Mouse (Mus musculus) frontal cortex, adult (tissue): ENCODE measurements at regions not wholly inside any gene's neighbourhood (a gene's known extent, or its start where the extent isn't known, plus 50 kb on each side); places are given as distances from the start of the nearest gene placed in this dataset.

Experiments used
- ATAC-seq: cut with Nextera tagmentation; 2 replicates; pipeline ENCODE4 v1.9.2; 2017; ENCODE audit warnings: mild to moderate bottlenecking, moderate library complexity, mixed read lengths; ENCODE audit not compliant: low TSS enrichment

- peak; percentile 67 for ATAC-seq
Observed at GRCm38 (mm10) chr2:96234613-96235012, 83.4 kb upstream of the Lrrc4c start.

GRCm38 (mm10) chr2:96239246-96239645 lies 78.7 kb upstream of the Lrrc4c start:
- no peak for ATAC-seq

GRCm38 (mm10) chr2:96240543-96241090 lies 77.4 kb upstream of the Lrrc4c start:
- ATAC-seq, result peak; percentile 98

- no peak for ATAC-seq
Observed at GRCm38 (mm10) chr2:96253661-96254060, 64.3 kb upstream of the Lrrc4c start.

GRCm38 (mm10) chr2:96256491-96256890 lies 61.5 kb upstream of the Lrrc4c start:
- ATAC-seq, result no peak
